Mouse (Mus musculus) MEL (cell line): ENCODE measurements at regions not wholly inside any gene's neighbourhood (a gene's known extent, or its start where the extent isn't known, plus 50 kb on each side); places are given as distances from the start of the nearest gene placed in this dataset.

Experiments
- DNase-seq: peaks from one replicate; pipeline ENCODE4 v3.0.0; 2011; ENCODE audit warnings: low read depth, low spot score
- H3K27ac ChIP-seq: 2 replicates; pipeline ENCODE4 v1.5.1; 2012; ENCODE audit warnings: low read depth, mild to moderate bottlenecking, control low read depth, low read length, moderate library complexity; ENCODE audit not compliant: control insufficient read depth
- H3K27me3 ChIP-seq, 2 experiments: fragments of 150-350 bp in 1 of 2; sonication (generic) in 1 of 2; 2 replicates each; pipeline ENCODE4 v1.6.1; 2012; ENCODE audit warnings: low read length in 2 of 2, mild to moderate bottlenecking in 2 of 2, improper control_type of control experiment in 1 of 2, moderate library complexity in 1 of 2; ENCODE audit not compliant: insufficient read depth in 2 of 2, control insufficient read depth in 1 of 2
- H3K36me3 ChIP-seq, 2 experiments: 2 replicates each; pipeline ENCODE4 v1.6.1; 2012 to 2014; ENCODE audit warnings: low read length in 2 of 2, improper control_type of control experiment in 1 of 2, inconsistent platforms in 1 of 2, mild to moderate bottlenecking in 1 of 2; ENCODE audit not compliant: insufficient read depth in 2 of 2, control insufficient read depth in 1 of 2
- H3K4me1 ChIP-seq, 2 experiments: fragments of 150-350 bp in 1 of 2; sonication (generic) in 1 of 2; 2 replicates each; pipeline ENCODE4 v1.6.1; 2012; ENCODE audit warnings: low read length in 2 of 2, improper control_type of control experiment in 1 of 2, mild to moderate bottlenecking in 1 of 2; ENCODE audit not compliant: insufficient read depth in 2 of 2, control insufficient read depth in 1 of 2
- H3K4me3 ChIP-seq, 2 experiments: fragments of 150-350 bp in 1 of 2; sonication (generic) in 1 of 2; 2 replicates each; pipeline ENCODE4 v1.5.1; 2012; ENCODE audit warnings: low read depth in 2 of 2, low read length in 2 of 2, mild to moderate bottlenecking in 2 of 2, moderate library complexity in 2 of 2, control low read depth in 1 of 2, improper control_type of control experiment in 1 of 2; ENCODE audit not compliant: control insufficient read depth in 1 of 2, insufficient read depth in 1 of 2
- H3K79me2 ChIP-seq: 2 replicates; pipeline ENCODE4 v1.6.1; 2012; ENCODE audit warnings: mild to moderate bottlenecking, low read length, moderate library complexity; ENCODE audit not compliant: control insufficient read depth, poor library complexity, insufficient read depth
- H3K9ac ChIP-seq: 2 replicates; pipeline ENCODE4 v1.6.1; 2012; ENCODE audit warnings: low read depth, mild to moderate bottlenecking, control low read depth, low read length, moderate library complexity; ENCODE audit not compliant: control insufficient read depth, poor library complexity, severe bottlenecking
- H3K9me3 ChIP-seq: fragments of 150-350 bp; sonication (generic); replicated peaks from 2 replicates; pipeline ENCODE4 v1.6.1; 2012; ENCODE audit warnings: mild to moderate bottlenecking, low read length, improper control_type of control experiment, moderate library complexity; ENCODE audit not compliant: insufficient read depth
- BHLHE40 ChIP-seq: IDR thresholded peaks from 2 replicates; pipeline ENCODE4 v1.6.1; 2012; ENCODE audit warnings: low read depth, mild to moderate bottlenecking, inconsistent platforms, low read length, improper control_type of control experiment, borderline replicate concordance
- CHD1 ChIP-seq: IDR thresholded peaks from 2 replicates; pipeline ENCODE4 v1.6.1; 2012; ENCODE audit warnings: low read depth, mild to moderate bottlenecking, inconsistent platforms, low read length, improper control_type of control experiment
- ELF1 ChIP-seq: IDR thresholded peaks from 2 replicates; pipeline ENCODE4 v1.6.1; 2014; ENCODE audit warnings: low read depth, mild to moderate bottlenecking, inconsistent platforms, low read length, improper control_type of control experiment, moderate library complexity
- EP300 ChIP-seq, 2 experiments: IDR thresholded peaks; 2 replicates each; pipeline ENCODE4 v1.6.1; 2011; ENCODE audit warnings: improper control_type of control experiment in 2 of 2, low read length in 2 of 2, low read depth in 1 of 2, mild to moderate bottlenecking in 1 of 2
- ETS1 ChIP-seq: IDR thresholded peaks from 2 replicates; pipeline ENCODE4 v1.6.1; 2012; ENCODE audit warnings: low read depth, mild to moderate bottlenecking, inconsistent platforms, low read length, improper control_type of control experiment, moderate library complexity
- JUND ChIP-seq: IDR thresholded peaks from 2 replicates; pipeline ENCODE4 v1.6.1; 2011; ENCODE audit warnings: low read depth, mild to moderate bottlenecking, improper control_type of control experiment, low read length
- KAT2A ChIP-seq: conservative IDR thresholded peaks from 2 replicates; pipeline ENCODE4 v1.6.1; 2012; ENCODE audit warnings: low read depth, low read length, improper control_type of control experiment, inconsistent platforms
- MAFK ChIP-seq: IDR thresholded peaks from 2 replicates; pipeline ENCODE4 v1.6.1; 2011; ENCODE audit warnings: low read depth, mild to moderate bottlenecking, low read length, improper control_type of control experiment, borderline replicate concordance
- MAX ChIP-seq: IDR thresholded peaks from 2 replicates; pipeline ENCODE4 v1.6.1; 2011; ENCODE audit warnings: low read length, improper control_type of control experiment
- MEF2A ChIP-seq: IDR thresholded peaks from 2 replicates; pipeline ENCODE4 v1.6.1; 2014; ENCODE audit warnings: low read depth, mild to moderate bottlenecking, inconsistent platforms, low read length, improper control_type of control experiment; ENCODE audit not compliant: poor library complexity, insufficient replicate concordance, severe bottlenecking; ENCODE audit errors: extremely low read depth
- MYC ChIP-seq: IDR thresholded peaks from 2 replicates; pipeline ENCODE4 v1.6.1; 2011; ENCODE audit warnings: low read depth, mild to moderate bottlenecking, low read length, improper control_type of control experiment, moderate library complexity
- NRF1 ChIP-seq: IDR thresholded peaks from 2 replicates; pipeline ENCODE4 v1.6.1; 2014; ENCODE audit warnings: low read depth, mild to moderate bottlenecking, inconsistent platforms, low read length, improper control_type of control experiment, moderate library complexity; ENCODE audit not compliant: poor library complexity, insufficient read depth, severe bottlenecking
- POLR2A ChIP-seq, 2 experiments: IDR thresholded peaks; 2 replicates each; pipeline ENCODE4 v1.6.1; 2011 to 2012; ENCODE audit warnings: low read length in 2 of 2, mild to moderate bottlenecking in 2 of 2, control low read depth in 1 of 2, improper control_type of control experiment in 1 of 2, low read depth in 1 of 2, moderate library complexity in 1 of 2; ENCODE audit not compliant: control insufficient read depth in 1 of 2, insufficient read depth in 1 of 2, poor library complexity in 1 of 2
- POLR2AphosphoS2 ChIP-seq: IDR thresholded peaks from 2 replicates; pipeline ENCODE4 v1.6.1; 2011; ENCODE audit warnings: low read length, improper control_type of control experiment
- POLR2AphosphoS5 ChIP-seq: IDR thresholded peaks from 2 replicates; pipeline ENCODE4 v1.6.1; 2012; ENCODE audit warnings: low read depth, borderline replicate concordance, mild to moderate bottlenecking, inconsistent platforms, low read length, moderate library complexity, mixed read lengths
- RCOR1 ChIP-seq: IDR thresholded peaks from 2 replicates; pipeline ENCODE4 v1.6.1; 2012; ENCODE audit warnings: low read depth, mild to moderate bottlenecking, inconsistent platforms, low read length, improper control_type of control experiment
- TAL1 ChIP-seq: IDR thresholded peaks from 2 replicates; pipeline ENCODE4 v1.6.1; 2012; ENCODE audit warnings: mild to moderate bottlenecking, inconsistent platforms, low read length, moderate library complexity, mixed read lengths
- TBP ChIP-seq: IDR thresholded peaks from 2 replicates; pipeline ENCODE4 v1.8.0; 2011; ENCODE audit warnings: low read depth, low read length, improper control_type of control experiment
- USF1 ChIP-seq: IDR thresholded peaks from 2 replicates; pipeline ENCODE4 v1.6.1; 2014; ENCODE audit warnings: low read depth, mild to moderate bottlenecking, inconsistent platforms, low read length, improper control_type of control experiment, moderate library complexity
- ZKSCAN1 ChIP-seq: IDR thresholded peaks from 2 replicates; pipeline ENCODE4 v1.6.1; 2012; ENCODE audit warnings: low read depth, mild to moderate bottlenecking, inconsistent platforms, low read length, improper control_type of control experiment, moderate library complexity

DNA sequence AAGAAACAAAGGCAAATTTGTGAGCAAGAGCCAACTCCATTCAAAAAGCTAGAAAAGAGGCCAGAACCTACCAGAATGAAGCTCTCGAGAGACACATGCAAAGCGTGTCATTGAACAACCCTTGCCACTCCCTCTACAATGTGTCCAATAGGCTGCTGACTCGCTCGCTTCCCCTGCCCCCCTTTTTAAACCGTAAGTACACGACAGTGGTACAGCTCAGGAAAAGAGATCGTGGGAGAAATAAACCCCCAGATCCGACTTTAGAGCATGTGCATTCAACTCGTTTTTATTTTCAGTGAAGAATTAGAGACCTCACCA lies 367.1 kb downstream of the Sfmbt2 start:
- no peak for DNase-seq
- no peak overlapping the region for H3K9ac ChIP-seq
- no peaks in the 10 kb centered on the region for H3K27me3 ChIP-seq
- H3K9me3 ChIP-seq, result no peaks in the 10 kb centered on the region
- H3K79me2 ChIP-seq, result no peaks in the 10 kb centered on the region
- H3K27ac ChIP-seq, result no peak overlapping the region
- no peaks in the 10 kb centered on the region for H3K36me3 ChIP-seq
- H3K4me1 ChIP-seq, result no peaks in the 10 kb centered on the region
- no peak for TF ChIP-seq CHD1
- TF ChIP-seq ZKSCAN1, result no peak
- no peak for TF ChIP-seq POLR2AphosphoS5
- no peak for TF ChIP-seq MYC
- no peak for TF ChIP-seq RCOR1
- TF ChIP-seq TBP, result no peak
- TF ChIP-seq ELF1, result no peak
- TF ChIP-seq POLR2AphosphoS2, result no peak
- no peak for TF ChIP-seq JUND
- TF ChIP-seq NRF1, result no peak
- TF ChIP-seq POLR2A (IDR thresholded peaks at IDR 0.05; ENCODE audit: control insufficient read depth in 1 of 2, insufficient read depth in 1 of 2, low read depth in 1 of 2, low read length in 2 of 2, poor library complexity in 1 of 2), result no peak
- TF ChIP-seq EP300 (IDR thresholded peaks at IDR 0.05; ENCODE audit: low read depth in 1 of 2, low read length in 2 of 2), result no peak
- no peak for TF ChIP-seq MEF2A
- TF ChIP-seq BHLHE40, result no peak
- no peak overlapping the region for H3K4me3 ChIP-seq

DNA sequence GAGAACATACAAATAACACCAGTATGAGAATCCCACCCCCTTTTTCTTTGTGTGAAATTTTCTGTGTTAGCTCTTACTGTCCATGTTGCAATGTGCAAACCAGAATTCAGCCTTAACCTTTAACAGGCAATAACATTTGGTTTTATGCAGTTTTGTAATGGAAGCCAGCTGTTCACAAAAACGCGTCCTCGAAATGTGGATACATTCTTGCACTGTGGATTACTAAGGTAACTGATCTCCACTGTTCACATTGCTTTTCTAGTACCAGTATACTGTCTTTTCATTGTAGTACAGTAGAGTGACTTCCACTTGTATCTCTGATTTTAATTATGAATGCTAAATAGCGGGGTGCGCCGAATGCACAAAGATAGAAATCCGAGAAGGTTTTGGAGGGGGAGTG lies 374.8 kb downstream of the Sfmbt2 start:
- H3K36me3 ChIP-seq, result no peaks in the 10 kb centered on the region
- no peaks in the 10 kb centered on the region for H3K9me3 ChIP-seq
- no peak overlapping the region for H3K27ac ChIP-seq
- TF ChIP-seq POLR2AphosphoS5 (no peak), USF1 (no peak), KAT2A (no peak), MYC (no peak), MAX (no peak), TBP (no peak), MAFK (no peak), TAL1 (no peak), ETS1 (no peak)
- no peak overlapping the region for H3K4me3 ChIP-seq
- H3K79me2 ChIP-seq, result no peaks in the 10 kb centered on the region
- no peaks in the 10 kb centered on the region for H3K4me1 ChIP-seq
- no peak for DNase-seq
- no peak overlapping the region for H3K9ac ChIP-seq
- H3K27me3 ChIP-seq, result no peaks in the 10 kb centered on the region
